Mouse (Mus musculus): ENCODE measurements at regions not wholly inside any gene's neighbourhood (a gene's known extent, or its start where the extent isn't known, plus 50 kb on each side); places are given as distances from the start of the nearest gene placed in this dataset.

DNA sequence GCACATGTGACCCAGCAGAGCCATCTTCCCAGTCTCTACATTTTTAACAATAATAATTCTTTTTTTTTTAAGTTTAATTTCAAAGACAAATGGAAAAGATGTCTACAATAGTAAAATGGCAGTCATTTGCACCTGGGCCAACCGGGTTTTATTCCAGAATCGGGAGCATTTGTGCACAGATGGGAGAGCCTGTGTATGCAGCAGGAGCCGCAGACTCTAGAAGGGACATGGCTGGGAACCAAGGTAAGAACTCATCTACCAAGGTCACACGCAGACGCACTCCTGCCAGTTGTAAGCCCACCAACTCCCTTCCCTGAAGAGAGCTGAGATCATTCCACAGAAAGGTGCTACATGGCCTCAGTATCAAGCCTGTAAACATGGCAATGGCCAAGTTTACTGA, 586.4 kb upstream of the Adam5 start:
- TF ChIP-seq MAX (IDR thresholded peaks at IDR 0.05) (no peak), MYOG (IDR thresholded peaks at IDR 0.05; ENCODE audit: control insufficient read depth, extremely low read depth, insufficient read length) (no peak)

Measured in C2C12 (cell line).